11 mouse cellular contexts compared by ENCODE assay signal in the genomic region with DNA sequence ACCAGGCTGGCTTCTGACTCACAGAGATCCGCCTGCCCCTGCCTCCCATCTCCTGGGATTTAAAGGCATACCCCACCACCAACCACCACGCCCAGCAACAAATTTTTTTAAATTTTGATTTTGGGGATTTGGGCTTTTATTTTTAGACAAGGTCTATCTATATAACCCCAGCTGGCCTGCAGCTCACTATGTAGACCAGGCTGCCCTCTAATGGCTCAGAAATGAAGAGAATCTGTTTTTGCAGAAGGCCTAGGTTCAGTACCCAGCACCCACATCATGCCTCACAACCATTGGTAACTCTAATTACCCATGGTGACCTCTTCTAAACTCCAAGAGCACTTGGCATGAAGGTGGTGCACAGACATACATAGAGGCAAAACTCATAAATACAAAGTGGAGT. TPM values are rescaled to one million over a fixed set of nuclear protein-coding genes. Genes with fewer than 3 reads are reported as not detected.
A peak's percentile ranks its signal among the peaks of the same experiment; 100 is the strongest.
DNase-seq lines count a peak whose midpoint lies in the region; ATAC-seq and TF ChIP-seq lines count a peak whose summit lies in the region.
"Had no signal": no experiment of that assay in that cellular context is flagged by ENCODE, and none has a peak within 500 bp of the region (broad histone marks: within the 10 kb centered on the region; RNA-seq: fewer than 3 reads in every experiment).

No protein-coding gene starts in this region.

- peak; percentile 8 for TF ChIP-seq CTCF in Patski (IDR thresholded peaks at IDR 0.05)

- H3K27ac ChIP-seq in forebrain, embryonic 13.5 days = no peak overlapping the region
- no peak overlapping the region for H3K27ac ChIP-seq in forebrain, embryonic 16.5 days (ENCODE audit: low read length)
- no peak overlapping the region for H3K27ac ChIP-seq in limb, embryonic 13.5 days
- no peak overlapping the region for H3K27ac ChIP-seq in limb, embryonic 10.5 days
- no peak overlapping the region for H3K27ac ChIP-seq in neural tube, embryonic 13.5 days (replicated peaks)
- H3K27ac ChIP-seq: liver, embryonic 15.5 days had no signal

- peaks cover 9% of the 10 kb centered on the region for H3K4me1 ChIP-seq in forebrain, embryonic 13.5 days
- peaks cover 8% of the 10 kb centered on the region for H3K4me1 ChIP-seq in forebrain, embryonic 16.5 days (replicated peaks; ENCODE audit: control insufficient read depth, insufficient read depth, low read length)
- H3K4me1 ChIP-seq in limb, embryonic 13.5 days = 0 out of 2 replicates have a peak, but pooled peaks cover 5% of the 10 kb centered on the region
- H3K4me1 ChIP-seq in limb, embryonic 10.5 days = peaks cover 10% of the 10 kb centered on the region; the same call in 1 of the 2 replicates
- H3K4me1 ChIP-seq in neural tube, embryonic 13.5 days (replicated peaks) = peaks cover 6% of the 10 kb centered on the region

- no peak for DNase-seq in limb, embryonic 10.5 days (ENCODE audit: low spot score)
- DNase-seq in Patski (ENCODE audit: low read depth, low spot score) = no peak
- no peak for DNase-seq in left cerebral cortex, adult 11 months (ENCODE audit: low spot score)
- DNase-seq: adrenal gland, adult 8-10 months; cerebellum, adult 11 months had no signal

- H3K27me3 ChIP-seq in forebrain, embryonic 13.5 days = no peaks in the 10 kb centered on the region
- no peaks in the 10 kb centered on the region for H3K27me3 ChIP-seq in forebrain, embryonic 16.5 days (replicated peaks; ENCODE audit: control insufficient read depth, insufficient read depth, low read length)
- H3K27me3 ChIP-seq in limb, embryonic 13.5 days = no peaks in the 10 kb centered on the region
- H3K27me3 ChIP-seq in limb, embryonic 10.5 days (ENCODE audit: low read depth, poor library complexity, severe bottlenecking) = no peaks in the 10 kb centered on the region
- no peaks in the 10 kb centered on the region for H3K27me3 ChIP-seq in Patski
- H3K27me3 ChIP-seq in neural tube, embryonic 13.5 days = no peaks in the 10 kb centered on the region
- H3K27me3 ChIP-seq: liver, embryonic 15.5 days had no signal

- POLR2A ChIA-PET in Patski (lab: Charles Lee) = no interaction called here

- no peaks in the 10 kb centered on the region for H3K9me3 ChIP-seq in forebrain, embryonic 13.5 days (replicated peaks)
- H3K9me3 ChIP-seq in forebrain, embryonic 16.5 days (ENCODE audit: control insufficient read depth, low read length) = no peaks in the 10 kb centered on the region
- H3K9me3 ChIP-seq in limb, embryonic 13.5 days = no peaks in the 10 kb centered on the region
- no peaks in the 10 kb centered on the region for H3K9me3 ChIP-seq in limb, embryonic 10.5 days (replicated peaks)
- H3K9me3 ChIP-seq in neural tube, embryonic 13.5 days = no peaks in the 10 kb centered on the region
- H3K9me3 ChIP-seq: liver, embryonic 15.5 days had no signal

- H3K4me3 ChIP-seq in forebrain, embryonic 13.5 days = no peak overlapping the region
- H3K4me3 ChIP-seq in forebrain, embryonic 16.5 days (replicated peaks; ENCODE audit: low read length) = no peak overlapping the region
- H3K4me3 ChIP-seq in limb, embryonic 13.5 days = no peak overlapping the region
- no peak overlapping the region for H3K4me3 ChIP-seq in limb, embryonic 10.5 days
- H3K4me3 ChIP-seq in neural tube, embryonic 13.5 days = no peak overlapping the region

- in situ Hi-C loops in Patski (cut with MboI; ENCODE audit: low pct_unique_long_range_greater_than_20kb) = no loop called here

- H3K36me3 ChIP-seq in forebrain, embryonic 13.5 days (ENCODE audit: poor library complexity, severe bottlenecking) = no peaks in the 10 kb centered on the region
- H3K36me3 ChIP-seq in forebrain, embryonic 16.5 days (ENCODE audit: control insufficient read depth, insufficient read depth) = no peaks in the 10 kb centered on the region
- H3K36me3 ChIP-seq in limb, embryonic 13.5 days = no peaks in the 10 kb centered on the region
- H3K36me3 ChIP-seq in limb, embryonic 10.5 days = no peaks in the 10 kb centered on the region
- no peaks in the 10 kb centered on the region for H3K36me3 ChIP-seq in neural tube, embryonic 13.5 days
- H3K36me3 ChIP-seq: liver, embryonic 15.5 days had no signal

- no peak for ATAC-seq in forebrain, embryonic 13.5 days
- ATAC-seq in forebrain, embryonic 16.5 days = no peak
- ATAC-seq in limb, embryonic 13.5 days (ENCODE audit: low FRiP score, low read depth) = no peak
- no peak for ATAC-seq in Patski
- no peak for ATAC-seq in neural tube, embryonic 13.5 days (ENCODE audit: low read depth)
- no peak for ATAC-seq in megakaryocyte, adult 5-6 weeks (ENCODE audit: poor library complexity, severe bottlenecking)

- 0 out of 2 replicates have a peak overlapping the region, but pooled peaks have one; percentile 68 for H3K4me2 ChIP-seq in forebrain, embryonic 13.5 days
- H3K4me2 ChIP-seq in forebrain, embryonic 16.5 days (ENCODE audit: low read length) = no peak overlapping the region
- peak overlapping the region; percentile 77 for H3K4me2 ChIP-seq in limb, embryonic 13.5 days (replicated peaks)
- H3K4me2 ChIP-seq in neural tube, embryonic 13.5 days = peak overlapping the region; percentile 72

- CTCF ChIA-PET in Patski (lab: Charles Lee) = no interaction called here

- 86% methylated on average over 2 of the region's 2 CpGs for WGBS in forebrain, embryonic 13.5 days
- 96% methylated on average over 2 of the region's 2 CpGs for WGBS in forebrain, embryonic 16.5 days
- WGBS in limb, embryonic 13.5 days = 85% methylated on average over 2 of the region's 2 CpGs
- 85% methylated on average over 2 of the region's 2 CpGs for WGBS in limb, embryonic 10.5 days
- WGBS in neural tube, embryonic 13.5 days = 96% methylated on average over 2 of the region's 2 CpGs

- no peak overlapping the region for H3K9ac ChIP-seq in forebrain, embryonic 13.5 days
- no peak overlapping the region for H3K9ac ChIP-seq in forebrain, embryonic 16.5 days (replicated peaks; ENCODE audit: low read depth, low read length)
- H3K9ac ChIP-seq in limb, embryonic 13.5 days = no peak overlapping the region
- no peak overlapping the region for H3K9ac ChIP-seq in neural tube, embryonic 13.5 days
- H3K9ac ChIP-seq: liver, embryonic 15.5 days had no signal

RNA-seq across cellular contexts. Expression of gene Tep1, which starts 0.9 kb away (rescaled TPM):
- 1.9 and 3.5 TPM in 2 replicates for polyA plus RNA-seq in forebrain, embryonic 13.5 days (2015; fragmentation: Nextera tagmentation; extraction: Ambion mirVana)
- polyA plus RNA-seq in forebrain, embryonic 16.5 days (2015; fragmentation: Nextera tagmentation; extraction: Ambion mirVana) = 1.1 and 2.2 TPM in 2 replicates
- polyA plus RNA-seq in limb, embryonic 13.5 days (2015; fragmentation: Nextera tagmentation; extraction: Ambion mirVana) = 3.5 and 5.7 TPM in 2 replicates
- polyA plus RNA-seq in limb, embryonic 10.5 days (2016; fragmentation: Nextera tagmentation; extraction: Ambion mirVana) = 3.8 and 5.7 TPM in 2 replicates
- polyA plus RNA-seq in Patski (2021) = 19.6 TPM
- 3.2 and 3.4 TPM in 2 replicates for polyA plus RNA-seq in neural tube, embryonic 13.5 days (2015; fragmentation: Nextera tagmentation; extraction: Ambion mirVana)
- total RNA-seq in megakaryocyte, adult 5-6 weeks (2015) = 200 and 215 TPM in 2 replicates
- 131 and 161 TPM in 2 replicates for total RNA-seq in megakaryocyte, adult 5-6 weeks (2017)

RNA-seq across cellular contexts. Expression of gene Klhl33, which starts 26.0 kb away (rescaled TPM):
- polyA plus RNA-seq in forebrain, embryonic 13.5 days (2015; fragmentation: Nextera tagmentation; extraction: Ambion mirVana) = 0.12 and 0.29 TPM in 2 replicates
- polyA plus RNA-seq in forebrain, embryonic 16.5 days (2015; fragmentation: Nextera tagmentation; extraction: Ambion mirVana) = 0.31 and 0.68 TPM in 2 replicates
- polyA plus RNA-seq in limb, embryonic 13.5 days (2015; fragmentation: Nextera tagmentation; extraction: Ambion mirVana) = 0.08 and 0.10 TPM in 2 replicates
- 0.06 and 0.10 TPM in 2 replicates for polyA plus RNA-seq in limb, embryonic 10.5 days (2016; fragmentation: Nextera tagmentation; extraction: Ambion mirVana)
- 0.44 TPM for polyA plus RNA-seq in Patski (2021)
- polyA plus RNA-seq in neural tube, embryonic 13.5 days (2015; fragmentation: Nextera tagmentation; extraction: Ambion mirVana) = 0.88 and 1.2 TPM in 2 replicates
- 0.07 and 0.27 TPM in 2 replicates for total RNA-seq in megakaryocyte, adult 5-6 weeks (2015)
- 0.28 and 0.40 TPM in 2 replicates for total RNA-seq in megakaryocyte, adult 5-6 weeks (2017)

RNA-seq across cellular contexts. Expression of gene Osgep, which starts 53.4 kb away (rescaled TPM):
- polyA plus RNA-seq in forebrain, embryonic 13.5 days (2015; fragmentation: Nextera tagmentation; extraction: Ambion mirVana) = 150 and 164 TPM in 2 replicates
- 140 and 146 TPM in 2 replicates for polyA plus RNA-seq in forebrain, embryonic 16.5 days (2015; fragmentation: Nextera tagmentation; extraction: Ambion mirVana)
- polyA plus RNA-seq in limb, embryonic 13.5 days (2015; fragmentation: Nextera tagmentation; extraction: Ambion mirVana) = 177 and 184 TPM in 2 replicates
- polyA plus RNA-seq in limb, embryonic 10.5 days (2016; fragmentation: Nextera tagmentation; extraction: Ambion mirVana) = 179 and 201 TPM in 2 replicates
- polyA plus RNA-seq in Patski (2021) = 54.3 TPM
- 122 and 125 TPM in 2 replicates for polyA plus RNA-seq in neural tube, embryonic 13.5 days (2015; fragmentation: Nextera tagmentation; extraction: Ambion mirVana)
- total RNA-seq in megakaryocyte, adult 5-6 weeks (2015) = 101 and 107 TPM in 2 replicates
- total RNA-seq in megakaryocyte, adult 5-6 weeks (2017) = 87.9 and 125 TPM in 2 replicates

RNA-seq across cellular contexts. Expression of gene Apex1, which starts 53.5 kb away (rescaled TPM):
- polyA plus RNA-seq in forebrain, embryonic 13.5 days (2015; fragmentation: Nextera tagmentation; extraction: Ambion mirVana) = 355 and 364 TPM in 2 replicates
- polyA plus RNA-seq in forebrain, embryonic 16.5 days (2015; fragmentation: Nextera tagmentation; extraction: Ambion mirVana) = 265 and 283 TPM in 2 replicates
- polyA plus RNA-seq in limb, embryonic 13.5 days (2015; fragmentation: Nextera tagmentation; extraction: Ambion mirVana) = 286 and 290 TPM in 2 replicates
- 526 and 613 TPM in 2 replicates for polyA plus RNA-seq in limb, embryonic 10.5 days (2016; fragmentation: Nextera tagmentation; extraction: Ambion mirVana)
- 115 TPM for polyA plus RNA-seq in Patski (2021)
- 215 and 219 TPM in 2 replicates for polyA plus RNA-seq in neural tube, embryonic 13.5 days (2015; fragmentation: Nextera tagmentation; extraction: Ambion mirVana)
- 46.3 and 64.2 TPM in 2 replicates for total RNA-seq in megakaryocyte, adult 5-6 weeks (2015)
- total RNA-seq in megakaryocyte, adult 5-6 weeks (2017) = 34.8 and 47.0 TPM in 2 replicates

RNA-seq across cellular contexts. Expression of gene Pip4p1, which starts 59.4 kb away (rescaled TPM):
- 73.7 and 76.9 TPM in 2 replicates for polyA plus RNA-seq in forebrain, embryonic 13.5 days (2015; fragmentation: Nextera tagmentation; extraction: Ambion mirVana)
- polyA plus RNA-seq in forebrain, embryonic 16.5 days (2015; fragmentation: Nextera tagmentation; extraction: Ambion mirVana) = 100 and 101 TPM in 2 replicates
- polyA plus RNA-seq in limb, embryonic 13.5 days (2015; fragmentation: Nextera tagmentation; extraction: Ambion mirVana) = 46.8 and 47.4 TPM in 2 replicates
- 45.4 and 51.9 TPM in 2 replicates for polyA plus RNA-seq in limb, embryonic 10.5 days (2016; fragmentation: Nextera tagmentation; extraction: Ambion mirVana)
- 71.0 TPM for polyA plus RNA-seq in Patski (2021)
- polyA plus RNA-seq in neural tube, embryonic 13.5 days (2015; fragmentation: Nextera tagmentation; extraction: Ambion mirVana) = 90.2 and 103 TPM in 2 replicates
- 115 and 118 TPM in 2 replicates for total RNA-seq in megakaryocyte, adult 5-6 weeks (2015)
- total RNA-seq in megakaryocyte, adult 5-6 weeks (2017) = 38.5 and 39.9 TPM in 2 replicates
